Mouse (Mus musculus) heart, postnatal 25 days (tissue): ENCODE results near the gene Pafah2. TPM values are rescaled to one million over a fixed set of nuclear protein-coding genes. Genes with fewer than 3 reads are reported as not detected.

Experiments
- microRNA-seq: library from miRNA; unstranded; fragments of <30 nt; microRNA quantifications from one replicate; pipeline ENCODE4 v1.2.0, GENCODE M21; 2022
- total RNA-seq, 2 experiments: library from RNA; stranded (reverse); gene quantifications; 2 replicates each; pipeline ENCODE4 v1.2.3; 2021

The Pafah2 gene
- total RNA-seq, 2 experiments from 2014 or later = 7.6 to 9.2 TPM

Small RNA genes lying within 50 kb of the gene (microRNA-seq; reads per million reads assigned to microRNA genes)
- gene Gm23634 = 2.8 reads per million, percentile 3 among the genes with 10 or more reads in this experiment

Other genes with a start within 250 kb of the Pafah2 start
- 10 to 100 TPM; 45.4 to 46.9 TPM for gene Cep85, start 209.2 kb upstream of the Pafah2 start, total RNA-seq
- gene Gm7534, start 193.3 kb upstream of the Pafah2 start, total RNA-seq = not detected
- not detected for gene Catsper4, start 168.9 kb upstream of the Pafah2 start, total RNA-seq
- 1 to 10 TPM; 2.9 to 3.0 TPM for gene Cnksr1, start 157.9 kb upstream of the Pafah2 start, total RNA-seq
- not detected for gene E130218I03Rik, start 152.7 kb upstream of the Pafah2 start, total RNA-seq
- gene Zfp593, start 150.7 kb upstream of the Pafah2 start, total RNA-seq = 1 to 10 TPM; 3.1 to 3.2 TPM
- not detected for gene Gm30191, start 149.4 kb upstream of the Pafah2 start, total RNA-seq
- 1 to 10 TPM; 6.0 to 7.6 TPM for gene Grrp1, start 142.2 kb upstream of the Pafah2 start, total RNA-seq
- 1 to 10 TPM; 5.8 to 8.4 TPM for gene Pdik1l, start 108.4 kb upstream of the Pafah2 start, total RNA-seq
- gene Trim63, start 81.2 kb upstream of the Pafah2 start, total RNA-seq = 100 to 1,000 TPM; 215 to 229 TPM
- gene Slc30a2, start 53.1 kb upstream of the Pafah2 start, total RNA-seq = under 1 TPM; 0.31 to 0.36 TPM
- 10 to 100 TPM; 18.0 to 19.4 TPM for gene Extl1, start 12.5 kb upstream of the Pafah2 start, total RNA-seq
- 10 to 100 TPM; 24.5 to 26.4 TPM for gene Stmn1, start 72.0 kb downstream of the Pafah2 start, total RNA-seq
- gene Paqr7, start 100.4 kb downstream of the Pafah2 start, total RNA-seq = 10 to 100 TPM; 16.9 to 17.4 TPM
- under 1 TPM; 0.34 to 0.47 TPM for gene Aunip, start 114.7 kb downstream of the Pafah2 start, total RNA-seq
- 100 to 1,000 TPM; 178 to 185 TPM for gene Mtfr1l, start 139.1 kb downstream of the Pafah2 start, total RNA-seq
- 10 to 100 TPM; 21.0 to 22.2 TPM for gene Selenon, start 155.8 kb downstream of the Pafah2 start, total RNA-seq